Mouse (Mus musculus) intestine, embryonic 16.5 days (tissue): ENCODE data around the gene Rpp14. TPM values are rescaled to one million over a fixed set of nuclear protein-coding genes. Genes with fewer than 3 reads are reported as not detected.
A peak's percentile ranks its signal among the peaks of the same experiment; 100 is the strongest.

Source experiments
- ATAC-seq: fragments of 200-750 bp; cut with Nextera tagmentation; 2 replicates; pipeline ENCODE4 v1.8.0; 2017; ENCODE audit warnings: moderate TSS enrichment, moderate library complexity
- H3K27ac ChIP-seq: fragments of 300-500 bp; sonication (generic); 2 replicates; pipeline ENCODE4 v1.5.1; 2014; ENCODE audit warnings: mild to moderate bottlenecking, low read length
- H3K27me3 ChIP-seq: fragments of 300-500 bp; sonication (generic); replicated peaks from 2 replicates; pipeline ENCODE4 v1.6.1; 2014; ENCODE audit warnings: low read length, control low read depth, mixed read lengths; ENCODE audit not compliant: control insufficient read depth, insufficient read depth
- H3K36me3 ChIP-seq: fragments of 300-500 bp; sonication (generic); 2 replicates; pipeline ENCODE4 v1.6.1; 2014; ENCODE audit warnings: low read length, control low read depth; ENCODE audit not compliant: control insufficient read depth, insufficient read depth
- H3K4me1 ChIP-seq: fragments of 300-500 bp; sonication (generic); 2 replicates; pipeline ENCODE4 v1.6.1; 2014; ENCODE audit warnings: low read length, control low read depth, mixed read lengths; ENCODE audit not compliant: control insufficient read depth, insufficient read depth
- H3K4me2 ChIP-seq: fragments of 300-500 bp; sonication (generic); 2 replicates; pipeline ENCODE4 v1.6.1; 2014; ENCODE audit warnings: low read depth, low read length, control low read depth
- H3K4me3 ChIP-seq: fragments of 300-500 bp; sonication (generic); 2 replicates; pipeline ENCODE4 v1.5.1; 2014; ENCODE audit warnings: mild to moderate bottlenecking, low read length
- H3K9ac ChIP-seq: fragments of 300-500 bp; sonication (generic); 2 replicates; pipeline ENCODE4 v1.6.1; 2014; ENCODE audit warnings: low read depth, low read length
- H3K9me3 ChIP-seq: fragments of 300-500 bp; sonication (generic); 2 replicates; pipeline ENCODE4 v1.6.1; 2016; ENCODE audit warnings: low read length, control low read depth; ENCODE audit not compliant: control insufficient read depth
- WGBS: fragments of 180-500 bp; shearing (Covaris S2); extraction: QIAGEN DNeasy Blood & Tissue Kit; methylation state at CpG from one replicate; pipeline ENCODE4 v1.1.7; 2014; 5-methylcytosine and 5-hydroxymethylcytosine counted together
- polyA plus RNA-seq: library from polyadenylated mRNA; unstranded; fragments of >200 nt; fragmentation: Nextera tagmentation; extraction: Ambion mirVana; gene quantifications from 2 replicates; pipeline ENCODE4 v1.2.1, GENCODE M21; 2015

Gene Rpp14
- polyA plus RNA-seq, 1 experiment from 2014 or later, result 54.9 TPM

DNA sequence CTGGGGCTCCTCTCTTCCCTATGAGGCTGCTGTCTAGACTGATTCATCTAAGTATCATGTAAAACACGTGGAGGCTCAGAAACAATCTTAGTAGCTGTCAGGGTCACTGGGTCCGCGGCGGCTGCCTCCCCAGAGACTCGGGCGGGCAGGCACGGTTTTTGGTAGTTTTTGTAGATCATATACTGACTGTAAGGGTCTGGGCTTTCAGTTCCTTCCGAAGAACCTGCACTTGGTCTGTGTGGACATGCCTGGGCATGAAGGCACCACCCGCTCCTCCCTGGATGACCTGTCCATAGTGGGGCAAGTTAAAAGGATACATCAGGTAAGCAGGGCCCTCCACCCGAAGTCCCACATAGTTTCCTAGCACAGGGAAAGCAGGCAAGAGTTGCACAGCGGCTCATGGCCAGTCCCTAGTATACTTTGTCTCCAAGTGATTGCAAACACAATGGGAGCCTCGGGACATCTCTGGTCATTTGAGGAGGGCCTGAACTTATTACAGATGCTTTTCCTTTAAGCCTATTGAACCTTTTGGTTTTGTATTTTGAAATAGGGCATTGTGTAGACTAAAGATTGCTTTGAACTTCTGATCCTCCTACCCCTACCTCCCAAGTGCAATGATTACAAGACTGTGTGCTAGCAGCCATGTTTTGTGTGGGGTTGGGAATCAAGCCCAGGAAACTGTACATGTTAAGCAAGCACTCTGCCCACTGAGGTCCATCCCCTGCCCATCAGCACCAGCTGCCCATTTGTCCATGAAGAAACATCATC, 39.1 kb upstream of the Rpp14 start:
- H3K27me3 ChIP-seq, result no peaks in the 10 kb centered on the region
- ATAC-seq, result no peak
- WGBS, result 86% methylated on average over 12 of the region's 12 CpGs
- no peaks in the 10 kb centered on the region for H3K4me1 ChIP-seq
- H3K4me3 ChIP-seq, result no peak overlapping the region
- H3K27ac ChIP-seq, result no peak overlapping the region
- no peak overlapping the region for H3K4me2 ChIP-seq
- H3K9ac ChIP-seq, result no peak overlapping the region
- no peaks in the 10 kb centered on the region for H3K36me3 ChIP-seq
- H3K9me3 ChIP-seq, result no peaks in the 10 kb centered on the region

DNA sequence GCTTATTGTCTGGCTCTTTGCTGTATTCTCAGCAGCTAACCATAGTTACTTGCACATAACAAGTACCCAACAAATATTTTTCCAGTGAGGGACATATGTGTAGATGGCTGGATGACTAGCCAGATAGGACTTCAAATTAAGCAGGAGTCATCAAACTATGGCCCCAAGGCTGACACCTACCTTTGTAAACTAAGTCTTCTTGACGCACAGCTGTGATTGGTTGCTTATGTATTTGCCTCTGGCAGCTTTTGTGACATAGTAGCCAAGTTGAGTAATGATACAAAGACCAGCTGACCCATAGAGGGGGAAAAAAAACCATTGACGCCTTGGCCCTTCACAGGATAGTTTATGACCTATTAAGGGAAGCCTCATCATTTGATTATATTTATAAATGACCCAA, 38.0 kb upstream of the Rpp14 start:
- WGBS, result 78% methylated on average over 2 of the region's 2 CpGs
- H3K4me2 ChIP-seq, result no peak overlapping the region
- no peak overlapping the region for H3K27ac ChIP-seq
- H3K9ac ChIP-seq, result no peak overlapping the region
- no peak for ATAC-seq
- no peaks in the 10 kb centered on the region for H3K36me3 ChIP-seq
- H3K4me3 ChIP-seq, result no peak overlapping the region
- H3K4me1 ChIP-seq, result no peaks in the 10 kb centered on the region
- no peaks in the 10 kb centered on the region for H3K27me3 ChIP-seq
- no peaks in the 10 kb centered on the region for H3K9me3 ChIP-seq

DNA sequence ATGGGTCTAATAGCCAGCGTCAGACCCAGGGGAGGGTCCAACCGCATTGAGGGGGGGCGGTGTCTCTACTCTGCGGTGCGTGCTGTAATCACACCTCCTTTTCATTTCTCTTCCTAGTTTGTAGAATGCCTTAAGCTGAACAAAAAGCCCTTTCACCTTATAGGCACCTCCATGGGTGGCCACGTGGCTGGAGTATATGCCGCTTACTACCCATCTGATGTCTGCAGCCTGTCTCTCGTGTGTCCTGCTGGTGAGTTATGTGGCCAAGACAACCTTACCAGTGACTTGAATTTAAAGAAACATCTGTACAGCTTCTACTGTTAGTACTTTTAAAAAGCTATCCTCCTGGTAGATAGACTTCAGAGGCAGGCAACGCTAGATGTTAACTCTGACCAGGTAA, 37.6 kb upstream of the Rpp14 start:
- H3K4me2 ChIP-seq, result no peak overlapping the region
- H3K27me3 ChIP-seq, result no peaks in the 10 kb centered on the region
- ATAC-seq, result no peak
- WGBS, result 93% methylated on average over 9 of the region's 9 CpGs
- H3K27ac ChIP-seq, result no peak overlapping the region
- no peaks in the 10 kb centered on the region for H3K36me3 ChIP-seq
- no peaks in the 10 kb centered on the region for H3K9me3 ChIP-seq
- no peaks in the 10 kb centered on the region for H3K4me1 ChIP-seq
- no peak overlapping the region for H3K4me3 ChIP-seq
- no peak overlapping the region for H3K9ac ChIP-seq

DNA sequence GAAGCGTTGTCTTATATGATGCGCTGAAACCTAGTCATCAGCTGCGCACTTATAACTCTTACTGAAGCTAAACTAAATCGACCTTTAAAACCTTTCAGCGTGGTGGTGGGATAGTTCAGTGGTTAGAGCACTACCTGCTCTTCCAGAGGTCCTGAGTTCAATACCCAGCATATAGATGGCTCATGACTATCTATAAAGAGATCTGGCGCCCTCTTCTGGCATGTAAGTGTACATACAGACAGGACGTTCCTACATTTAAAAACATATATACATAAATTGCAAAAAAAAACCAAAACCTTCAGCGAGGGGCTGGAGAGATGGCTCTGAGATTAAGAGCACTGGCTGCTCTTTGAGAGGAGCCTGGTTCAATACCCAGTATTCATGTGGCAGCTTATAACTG, 35.8 kb upstream of the Rpp14 start:
- ATAC-seq, result no peak
- no peak overlapping the region for H3K4me2 ChIP-seq
- no peak overlapping the region for H3K9ac ChIP-seq
- H3K27ac ChIP-seq, result no peak overlapping the region
- no peaks in the 10 kb centered on the region for H3K36me3 ChIP-seq
- no peaks in the 10 kb centered on the region for H3K4me1 ChIP-seq
- no peak overlapping the region for H3K4me3 ChIP-seq
- no peaks in the 10 kb centered on the region for H3K27me3 ChIP-seq
- 65% methylated on average over 8 of the region's 8 CpGs for WGBS
- no peaks in the 10 kb centered on the region for H3K9me3 ChIP-seq

DNA sequence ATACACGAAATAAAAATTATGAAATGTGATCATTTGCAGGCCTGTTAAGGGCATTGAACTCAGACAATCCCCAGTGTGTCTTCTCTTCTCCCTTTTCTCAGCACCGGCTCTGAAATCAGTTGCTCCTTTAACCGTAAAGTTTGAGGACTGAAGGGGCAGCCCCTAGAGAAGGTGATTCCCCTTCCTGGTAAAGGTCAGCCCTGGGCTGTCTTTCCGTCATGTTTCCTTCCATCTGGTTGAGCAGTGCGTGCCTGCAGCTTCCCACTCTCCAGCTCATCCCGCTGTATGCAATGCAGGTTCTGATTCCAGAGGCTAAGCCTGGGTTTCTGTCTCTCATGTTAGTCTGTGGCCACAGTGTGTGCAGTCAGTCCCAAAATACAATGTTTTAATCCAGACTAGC, 35.4 kb upstream of the Rpp14 start:
- Histone ChIP-seq H3K36me3 (no peaks in the 10 kb centered on the region), H3K4me2 (no peak overlapping the region), H3K9ac (no peak overlapping the region), H3K27me3 (no peaks in the 10 kb centered on the region), H3K9me3 (no peaks in the 10 kb centered on the region), H3K4me1 (no peaks in the 10 kb centered on the region), H3K4me3 (no peak overlapping the region), H3K27ac (no peak overlapping the region)
- WGBS, result 82% methylated on average over 6 of the region's 6 CpGs
- no peak for ATAC-seq

DNA sequence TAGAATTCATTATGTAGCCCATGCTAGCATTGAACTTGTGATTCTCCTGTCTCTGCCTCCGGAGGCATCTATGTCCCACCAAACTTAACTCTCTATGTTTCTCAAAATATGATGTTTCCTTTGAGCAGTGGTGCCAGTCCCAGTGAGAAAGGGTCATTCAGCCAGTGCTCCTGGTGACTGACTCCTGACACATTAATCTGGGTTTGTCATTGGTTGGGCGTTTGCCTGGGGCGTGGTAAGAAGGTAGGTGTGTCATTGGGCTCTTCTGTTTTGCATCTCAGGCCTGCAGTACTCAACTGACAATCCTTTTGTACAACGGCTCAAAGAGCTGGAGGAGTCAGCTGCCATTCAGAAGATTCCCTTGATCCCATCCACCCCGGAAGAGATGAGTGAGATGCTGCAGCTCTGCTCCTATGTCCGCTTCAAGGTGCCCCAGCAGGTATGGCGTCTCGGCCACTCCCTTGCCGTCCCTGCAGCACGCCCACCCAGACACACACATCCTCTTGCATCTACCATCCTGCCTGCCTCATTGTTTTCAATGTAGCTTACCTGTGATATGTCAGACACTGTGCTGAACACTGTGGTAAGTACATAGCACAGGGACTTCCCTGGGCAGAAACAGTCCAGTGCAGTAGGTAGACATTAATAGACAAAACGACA, 34.9 kb upstream of the Rpp14 start:
- no peaks in the 10 kb centered on the region for H3K4me1 ChIP-seq
- H3K9ac ChIP-seq, result no peak overlapping the region
- WGBS, result 80% methylated on average over 11 of the region's 11 CpGs
- no peak for ATAC-seq
- H3K4me2 ChIP-seq, result no peak overlapping the region
- H3K27me3 ChIP-seq, result no peaks in the 10 kb centered on the region
- H3K4me3 ChIP-seq, result no peak overlapping the region
- H3K9me3 ChIP-seq, result no peaks in the 10 kb centered on the region
- no peaks in the 10 kb centered on the region for H3K36me3 ChIP-seq
- no peak overlapping the region for H3K27ac ChIP-seq

DNA sequence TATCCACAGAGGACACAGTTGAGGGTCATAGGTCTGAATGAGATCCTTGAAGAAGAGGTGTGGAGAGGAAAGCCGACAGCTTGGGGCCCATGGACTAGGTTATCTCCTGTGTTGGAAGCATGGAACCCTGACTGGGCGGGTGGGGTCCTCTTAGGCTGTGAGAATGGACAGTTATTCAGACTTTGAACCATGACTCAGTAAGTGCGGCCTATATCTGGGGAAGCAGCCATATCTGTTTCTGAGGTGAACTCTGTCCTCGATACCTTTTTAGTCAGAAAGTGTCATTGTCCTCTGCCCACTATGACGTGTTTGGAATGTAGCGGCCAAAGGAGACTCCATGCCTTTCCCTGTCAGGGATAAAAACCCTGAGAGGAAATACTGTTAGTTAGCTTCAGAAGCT, 33.3 kb upstream of the Rpp14 start:
- peak; percentile 91 for ATAC-seq
- no peaks in the 10 kb centered on the region for H3K9me3 ChIP-seq
- H3K4me3 ChIP-seq, result no peak overlapping the region
- H3K27me3 ChIP-seq, result no peaks in the 10 kb centered on the region
- H3K36me3 ChIP-seq, result no peaks in the 10 kb centered on the region
- no peaks in the 10 kb centered on the region for H3K4me1 ChIP-seq
- no peak overlapping the region for H3K4me2 ChIP-seq
- no peak overlapping the region for H3K9ac ChIP-seq
- WGBS, result 80% methylated on average over 6 of the region's 6 CpGs
- H3K27ac ChIP-seq, result no peak overlapping the region

DNA sequence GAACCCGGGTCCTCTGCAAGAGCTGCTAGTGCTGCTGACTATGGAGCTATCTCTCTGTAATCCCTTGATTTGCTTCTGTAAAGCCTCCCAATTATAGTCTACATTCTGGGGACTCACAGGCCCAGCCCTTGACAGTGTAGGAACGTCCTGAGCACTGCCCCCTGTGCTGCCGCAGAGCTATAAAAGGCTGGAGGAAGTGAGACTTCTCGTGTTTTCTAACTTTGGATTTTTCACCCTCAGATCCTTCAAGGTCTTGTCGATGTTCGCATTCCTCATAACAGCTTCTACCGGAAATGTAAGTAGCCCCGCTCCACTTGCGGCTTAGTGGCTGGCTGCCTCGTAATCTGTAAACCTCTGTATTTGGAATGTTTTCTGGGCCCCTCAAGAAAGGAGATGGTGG, 30.8 kb upstream of the Rpp14 start:
- H3K4me1 ChIP-seq, result no peaks in the 10 kb centered on the region
- ATAC-seq, result no peak
- no peak overlapping the region for H3K9ac ChIP-seq
- H3K9me3 ChIP-seq, result no peaks in the 10 kb centered on the region
- H3K27me3 ChIP-seq, result no peaks in the 10 kb centered on the region
- no peak overlapping the region for H3K4me2 ChIP-seq
- no peak overlapping the region for H3K4me3 ChIP-seq
- WGBS, result 87% methylated on average over 10 of the region's 10 CpGs
- H3K36me3 ChIP-seq, result no peaks in the 10 kb centered on the region
- no peak overlapping the region for H3K27ac ChIP-seq

DNA sequence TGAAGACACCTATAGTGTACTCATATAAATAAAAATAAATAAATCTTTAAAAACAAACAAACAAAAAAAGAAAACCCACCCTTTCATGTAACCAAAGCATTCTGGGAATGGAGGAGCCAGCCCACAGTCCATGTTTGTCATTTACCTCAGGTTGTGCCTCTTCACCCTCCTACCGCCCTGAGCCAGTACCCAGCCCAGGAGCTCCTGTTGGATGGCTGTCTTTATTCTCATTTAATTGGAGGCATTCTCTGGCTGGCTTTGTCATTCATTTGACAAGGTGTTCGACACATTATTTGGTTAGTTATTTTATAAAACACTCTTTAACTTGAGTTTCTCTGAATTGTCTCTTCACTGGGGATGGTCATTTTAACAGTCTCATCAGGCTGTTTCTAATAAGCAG, 28.3 kb upstream of the Rpp14 start:
- H3K9ac ChIP-seq, result no peak overlapping the region
- no peak for ATAC-seq
- no peaks in the 10 kb centered on the region for H3K36me3 ChIP-seq
- H3K27me3 ChIP-seq, result no peaks in the 10 kb centered on the region
- H3K4me2 ChIP-seq, result no peak overlapping the region
- WGBS, result 91% methylated on average over 2 of the region's 2 CpGs
- H3K4me1 ChIP-seq, result no peaks in the 10 kb centered on the region
- no peaks in the 10 kb centered on the region for H3K9me3 ChIP-seq
- H3K27ac ChIP-seq, result no peak overlapping the region
- H3K4me3 ChIP-seq, result no peak overlapping the region

DNA sequence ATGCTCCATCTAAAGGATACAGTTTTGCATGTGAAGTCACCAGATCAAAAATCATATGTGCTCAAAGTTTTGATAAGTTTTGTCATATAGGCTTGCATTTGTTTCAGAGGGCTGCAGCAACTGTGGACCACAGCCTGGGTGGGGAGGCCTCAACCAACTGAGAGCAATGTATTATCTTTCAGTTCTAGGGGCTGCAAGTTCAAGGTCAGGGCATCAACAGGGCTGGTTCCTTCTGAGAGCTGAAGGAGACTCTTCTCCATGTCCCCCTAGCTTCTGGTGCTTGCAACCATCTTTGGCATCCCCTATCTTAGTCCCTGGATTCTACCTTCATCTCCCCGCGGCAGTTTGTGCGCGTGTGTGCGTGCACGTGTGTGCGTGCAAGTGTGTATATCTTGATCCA, 27.5 kb upstream of the Rpp14 start:
- 99% methylated on average over 7 of the region's 7 CpGs for WGBS
- Histone ChIP-seq H3K27ac (no peak overlapping the region), H3K9ac (no peak overlapping the region), H3K9me3 (no peaks in the 10 kb centered on the region), H3K4me2 (no peak overlapping the region), H3K36me3 (no peaks in the 10 kb centered on the region), H3K4me1 (no peaks in the 10 kb centered on the region), H3K27me3 (no peaks in the 10 kb centered on the region), H3K4me3 (no peak overlapping the region)
- no peak for ATAC-seq
